Mouse (Mus musculus): ENCODE measurements around the gene Fxr1.

GRCm38 (mm10) chr3:33989302-33989701 is 30.4 kb upstream of the Fxr1 start:
- TF ChIP-seq POLR2A (IDR thresholded peaks at IDR 0.05; ENCODE audit: control insufficient read depth, low read depth, low read length), result no peak
- TF ChIP-seq CTCF (IDR thresholded peaks at IDR 0.05; ENCODE audit: control insufficient read depth, insufficient read depth, insufficient replicate concordance, low read depth, low read length), result no peak

All from testis, adult 2 months (tissue).